22 mouse cellular contexts compared by ENCODE assay signal in the genomic region with DNA sequence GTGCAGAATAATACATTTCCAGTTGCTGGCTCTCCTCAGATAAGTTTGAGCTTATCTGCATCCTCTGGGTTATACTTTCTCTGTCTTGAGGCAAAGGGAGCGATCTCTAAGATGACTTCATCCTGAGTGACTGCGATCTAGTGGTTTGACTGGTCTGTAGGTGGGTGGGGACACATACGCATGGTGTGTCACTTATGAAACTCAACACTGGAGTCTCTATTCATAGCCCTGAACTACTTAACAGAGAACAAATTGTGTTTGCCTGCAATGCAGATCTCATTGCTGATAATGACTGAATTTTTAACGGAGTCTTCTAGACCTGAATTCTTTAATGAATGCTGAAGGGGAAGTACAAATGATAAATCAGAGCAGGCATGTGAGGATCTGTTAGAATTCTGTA.
A peak's percentile ranks its signal among the peaks of the same experiment; 100 is the strongest.
DNase-seq lines count a peak whose midpoint lies in the region; ATAC-seq lines count a peak whose summit lies in the region.
"Had no signal": no experiment of that assay in that cellular context is flagged by ENCODE, and none has a peak within 500 bp of the region (broad histone marks: within the 10 kb centered on the region; RNA-seq: fewer than 3 reads in every experiment).

No protein-coding gene starts in this region.

- no peaks in the 10 kb centered on the region for H3K36me3 ChIP-seq in embryonic facial prominence, embryonic 15.5 days
- H3K36me3 ChIP-seq in kidney, embryonic 15.5 days: no peaks in the 10 kb centered on the region
- H3K36me3 ChIP-seq: forebrain, embryonic 12.5 days; heart, embryonic 12.5 days; hindbrain, embryonic 12.5 days had no signal

- peak; percentile 13 to 33 for DNase-seq in frontal cortex, adult 2 months (ENCODE audit: extremely low spot score in 1 of 2, low spot score in 1 of 2)
- no peak for DNase-seq in frontal cortex, postnatal 10 days (ENCODE audit: low spot score in 2 of 2)
- DNase-seq in right cerebral cortex, adult 18-20 months: peak; percentile 25
- DNase-seq in right cerebral cortex, postnatal 14 days: no peak
- no peak for DNase-seq in heart, postnatal 25 days (ENCODE audit: low spot score)
- DNase-seq: adrenal gland, postnatal 14 days; B cell, adult 2 months; cerebellum, adult 18-20 months; cerebellum, adult 9-11 months; cerebellum, postnatal 36 days; gastrocnemius, postnatal 14 days; heart, postnatal 4 days had no signal

- no peak overlapping the region for H3K9ac ChIP-seq in embryonic facial prominence, embryonic 15.5 days
- no peak overlapping the region for H3K9ac ChIP-seq in kidney, embryonic 15.5 days
- H3K9ac ChIP-seq: forebrain, embryonic 12.5 days; heart, embryonic 12.5 days; hindbrain, embryonic 12.5 days had no signal

- no peak overlapping the region for H3K27ac ChIP-seq in embryonic facial prominence, embryonic 15.5 days (replicated peaks)
- no peak overlapping the region for H3K27ac ChIP-seq in kidney, embryonic 15.5 days
- H3K27ac ChIP-seq: forebrain, embryonic 12.5 days; hindbrain, embryonic 12.5 days had no signal

- ATAC-seq in embryonic facial prominence, embryonic 15.5 days (ENCODE audit: insufficient number of reproducible peaks, low FRiP score, low TSS enrichment, low read depth): 0 out of 2 replicates have a peak, but pooled peaks have one; percentile 19
- ATAC-seq in kidney, embryonic 15.5 days (replicated peaks; ENCODE audit: low FRiP score): no peak
- ATAC-seq: CD4-positive, CD25-positive, alpha-beta regulatory T cell, adult 4 months; forebrain, embryonic 16.5 days; hindbrain, embryonic 16.5 days; inflammation-experienced regulatory T-cells, adult 6 months; intestine, postnatal 0 days had no signal

- peaks cover 3% of the 10 kb centered on the region; the same call in 1 of the 2 replicates for H3K27me3 ChIP-seq in embryonic facial prominence, embryonic 15.5 days
- H3K27me3 ChIP-seq in kidney, embryonic 15.5 days: no peaks in the 10 kb centered on the region
- H3K27me3 ChIP-seq: heart, embryonic 12.5 days; hindbrain, embryonic 12.5 days had no signal

- H3K9me3 ChIP-seq in embryonic facial prominence, embryonic 15.5 days (replicated peaks): no peaks in the 10 kb centered on the region
- H3K9me3 ChIP-seq in kidney, embryonic 15.5 days (replicated peaks): no peaks in the 10 kb centered on the region
- H3K9me3 ChIP-seq: forebrain, embryonic 12.5 days; heart, embryonic 12.5 days; hindbrain, embryonic 12.5 days had no signal

- no peak overlapping the region for H3K4me3 ChIP-seq in embryonic facial prominence, embryonic 15.5 days (replicated peaks)
- no peak overlapping the region for H3K4me3 ChIP-seq in kidney, embryonic 15.5 days (replicated peaks)
- H3K4me3 ChIP-seq: forebrain, embryonic 12.5 days; heart, embryonic 12.5 days; hindbrain, embryonic 12.5 days had no signal

- H3K4me1 ChIP-seq in embryonic facial prominence, embryonic 15.5 days: 0 out of 2 replicates have a peak, but pooled peaks cover 3% of the 10 kb centered on the region
- peaks cover 32% of the 10 kb centered on the region for H3K4me1 ChIP-seq in kidney, embryonic 15.5 days

- no peak overlapping the region for H3K4me2 ChIP-seq in embryonic facial prominence, embryonic 15.5 days (replicated peaks)
- H3K4me2 ChIP-seq in kidney, embryonic 15.5 days: no peak overlapping the region
- H3K4me2 ChIP-seq: forebrain, embryonic 12.5 days; heart, embryonic 12.5 days; hindbrain, embryonic 12.5 days had no signal

- 58% methylated on average over 4 of the region's 4 CpGs for WGBS in embryonic facial prominence, embryonic 15.5 days
- 75% methylated on average over 4 of the region's 4 CpGs for WGBS in kidney, embryonic 15.5 days

- intact Hi-C loops in heart, postnatal 25 days (cut with DNase I): no loop called here

Comparison
In these comparisons a context has a peak if more than half of its experiments do, and no peak if none do; other contexts are left out.
1. DNase-seq: peak in frontal cortex, adult 2 months (2 of 2) and right cerebral cortex, adult 18-20 months (single experiment); none in frontal cortex, postnatal 10 days (0 of 2), right cerebral cortex, postnatal 14 days (single experiment) and heart, postnatal 25 days (single experiment).